Mouse (Mus musculus) erythroblast, adult 5-6 weeks (primary cell): ENCODE data around the gene Chd9. TPM values are rescaled to one million over a fixed set of nuclear protein-coding genes. Genes with fewer than 3 reads are reported as not detected.

Experiments
- ATAC-seq: replicated peaks from 2 replicates; pipeline ENCODE4 v1.8.0; 2016; ENCODE audit warnings: moderate number of reproducible peaks, mild to moderate bottlenecking, moderate TSS enrichment, inconsistent platforms; ENCODE audit not compliant: poor library complexity, low FRiP score, severe bottlenecking
- total RNA-seq, 2 experiments: library from RNA; stranded (forward) in 1 of 2; stranded (reverse) in 1 of 2; fragments of 150-400 nt in 1 of 2; fragments of 200-764, 138-1000 nt in 1 of 2; gene quantifications; 2 replicates each; pipeline versions ENCODE4 v1.2.3 to v1.2.4; 2015 to 2017; ENCODE audit warnings: low replicate concordance in 2 of 2

Chd9 gene
- total RNA-seq, 2 experiments from 2014 or later = 47.5 to 49.6 TPM

DNA sequence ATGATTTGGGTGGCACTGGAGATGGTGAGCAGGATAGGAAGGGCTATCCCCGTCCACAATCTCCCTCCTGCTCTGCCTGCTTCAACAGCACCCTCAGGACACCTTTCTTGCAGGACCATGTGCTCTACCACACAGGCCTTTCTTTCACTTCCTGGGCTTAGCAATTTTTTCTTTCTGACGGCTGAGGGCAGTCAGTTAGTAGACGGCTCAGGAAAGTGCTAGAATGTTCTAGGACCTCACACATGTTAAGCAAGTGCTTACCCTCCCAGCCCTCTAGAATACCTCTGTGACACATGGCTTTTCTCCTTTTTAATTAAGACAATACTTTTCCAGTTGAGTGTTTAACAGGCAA is 6.1 kb downstream of the Chd9 start:
- no peak for ATAC-seq

DNA sequence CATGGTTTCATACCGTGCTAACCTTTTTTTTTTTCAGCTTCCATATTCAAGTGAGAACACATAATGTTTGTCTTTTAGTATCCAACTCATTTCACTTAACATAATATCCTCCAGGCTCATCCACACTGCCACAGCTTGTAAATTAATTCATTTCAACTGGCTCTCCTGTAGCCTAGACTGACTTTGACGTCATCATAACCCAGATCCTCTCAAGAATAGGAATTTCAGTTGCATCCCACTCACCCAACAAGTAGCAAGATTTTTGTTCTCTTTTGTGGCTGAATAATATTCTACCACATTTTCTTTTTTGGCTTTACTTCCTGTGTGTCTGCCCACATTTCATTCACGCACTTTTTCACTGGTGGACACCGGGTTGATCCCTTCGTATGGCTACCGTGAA is 9.3 kb downstream of the Chd9 start:
- no peak for ATAC-seq

DNA sequence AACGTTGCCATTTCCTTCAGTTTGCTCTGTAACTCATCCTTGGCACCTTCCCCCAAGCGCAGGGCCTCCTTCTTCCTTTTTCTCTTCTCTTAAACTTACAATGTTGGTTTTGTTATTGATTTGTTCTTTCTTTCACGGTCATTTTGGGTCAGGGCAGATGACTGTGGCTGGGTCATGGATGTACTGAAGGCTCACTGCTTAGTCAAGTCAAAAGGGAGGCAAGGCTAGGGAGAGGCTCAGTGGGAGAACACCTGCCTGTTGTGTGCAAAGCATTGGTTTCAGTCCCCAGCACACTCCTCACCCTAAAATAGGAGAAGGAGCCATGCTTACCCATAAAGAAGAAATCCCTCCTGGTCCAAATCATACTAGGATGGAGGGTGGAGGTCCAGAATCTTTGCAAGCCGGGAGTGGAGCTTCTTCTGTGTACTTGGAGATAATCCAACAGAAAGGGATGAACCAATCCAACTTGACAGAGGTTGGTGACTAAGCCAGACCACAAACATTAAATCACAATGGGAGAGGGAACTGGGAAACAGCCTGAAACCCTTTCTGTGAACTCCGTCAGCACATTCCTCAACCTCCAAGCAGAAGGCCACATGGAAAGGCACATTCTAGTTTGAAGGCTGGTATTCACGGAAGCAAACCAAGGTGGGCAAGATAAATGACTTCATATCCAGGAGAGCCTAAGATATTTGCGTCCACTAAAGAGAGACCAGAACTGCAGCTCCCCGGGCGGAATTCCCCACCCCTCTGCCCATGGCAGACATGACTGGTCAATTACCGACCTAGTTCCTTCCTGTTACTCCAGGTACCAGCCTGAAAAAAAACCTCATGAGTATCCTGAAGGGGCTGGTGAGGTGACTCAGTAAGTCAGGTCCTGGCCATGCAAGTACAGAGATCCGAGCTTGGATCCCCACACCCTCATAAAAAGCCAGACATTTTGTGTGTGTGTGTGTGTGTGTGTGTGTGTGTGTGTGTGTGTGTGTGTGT is 11.9 kb downstream of the Chd9 start:
- ATAC-seq = no peak

DNA sequence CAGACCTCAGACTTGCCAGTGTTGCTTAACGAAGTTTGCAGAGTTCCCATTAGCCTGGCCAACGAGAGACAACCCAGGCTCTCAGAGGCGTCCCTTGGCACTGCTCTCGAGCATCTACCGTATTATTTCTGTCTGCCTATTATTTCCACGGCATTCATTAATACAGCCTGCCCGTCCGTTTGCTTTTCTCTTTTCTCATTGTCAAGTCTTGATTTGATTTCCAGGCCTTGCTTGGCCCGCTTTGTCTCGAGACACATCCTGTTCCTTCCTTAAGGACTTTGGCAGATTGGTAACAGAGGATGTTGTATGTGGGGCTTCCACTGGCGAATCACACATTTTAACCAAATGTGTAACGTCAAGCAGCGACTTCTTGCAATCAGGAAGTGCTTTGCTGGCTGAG is 13.2 kb downstream of the Chd9 start:
- ATAC-seq = no peak

DNA sequence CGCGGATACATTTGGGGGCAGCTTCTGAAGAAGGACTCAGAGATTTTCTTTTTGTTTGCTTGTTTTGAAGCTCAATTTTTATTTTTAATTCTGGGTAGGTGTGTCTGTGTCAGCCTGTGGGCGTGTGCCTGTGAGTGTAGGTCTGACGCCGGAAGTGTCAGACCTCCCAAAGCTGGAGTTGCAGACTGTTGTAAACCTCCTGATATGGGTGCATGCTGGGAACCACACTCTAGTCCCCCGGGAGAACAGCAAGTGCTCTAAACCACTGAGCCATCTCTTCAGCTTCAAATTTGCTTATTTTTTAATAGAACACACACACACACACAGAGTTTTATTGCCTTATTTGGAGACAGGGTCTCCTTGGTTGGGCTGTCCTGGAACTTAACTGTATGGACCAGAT is 15.0 kb downstream of the Chd9 start:
- no peak for ATAC-seq

DNA sequence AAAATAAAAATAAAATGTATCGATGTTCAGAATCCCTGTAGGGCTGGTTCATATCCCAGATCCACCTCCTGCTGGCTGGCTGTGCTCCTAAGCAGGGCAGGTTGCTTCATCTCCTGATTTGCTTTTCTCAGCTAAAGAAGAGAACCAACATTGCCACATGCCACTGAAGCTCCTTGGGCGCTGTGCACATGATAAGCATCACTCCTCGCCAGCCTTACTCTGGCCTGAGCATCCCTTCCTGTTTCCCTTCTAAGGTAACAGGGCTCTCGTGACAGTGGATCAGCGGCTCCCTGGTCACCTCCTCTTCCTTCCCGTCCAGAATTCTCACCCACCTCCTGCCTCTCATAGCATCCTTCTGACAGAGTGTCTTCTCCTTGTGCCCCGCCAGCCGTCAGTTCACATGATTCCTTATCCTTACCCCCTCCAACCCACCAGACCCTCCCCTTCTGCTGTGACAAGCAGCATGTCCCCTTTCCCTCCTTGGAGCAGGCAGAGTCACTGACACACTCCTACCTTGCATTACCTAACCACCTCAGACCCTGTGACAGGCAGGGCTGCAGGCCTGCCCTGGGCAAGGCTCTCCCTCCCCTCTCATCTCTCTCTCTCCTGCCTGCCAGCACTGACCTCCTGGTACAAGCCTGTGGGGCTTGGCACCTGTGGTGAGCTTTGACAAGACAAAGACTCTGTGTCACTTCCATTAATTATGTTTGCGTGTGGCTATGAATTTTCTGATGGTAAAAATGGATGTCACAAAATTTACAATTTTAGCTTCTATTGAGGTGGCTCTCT is 16.2 kb downstream of the Chd9 start:
- ATAC-seq = no peak

DNA sequence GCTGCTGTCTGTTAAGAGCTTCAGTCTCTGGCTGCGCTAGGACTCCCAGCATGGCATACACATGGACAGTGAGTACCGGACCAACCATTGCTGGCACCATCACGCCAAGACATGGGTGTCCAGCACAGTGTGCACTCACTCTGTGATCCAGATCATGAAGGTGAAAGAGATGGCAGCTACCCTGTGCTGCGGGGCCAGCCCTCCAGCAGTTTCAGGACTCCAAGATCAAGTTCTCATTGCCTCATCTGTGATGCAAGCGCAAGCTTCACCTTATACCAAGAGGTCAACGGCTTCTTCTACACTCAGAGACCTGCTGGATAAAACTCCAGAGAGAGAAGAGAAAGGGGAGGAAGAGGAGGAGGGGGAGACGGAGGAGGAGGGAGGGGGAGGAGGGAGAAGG is 19.8 kb downstream of the Chd9 start:
- no peak for ATAC-seq

DNA sequence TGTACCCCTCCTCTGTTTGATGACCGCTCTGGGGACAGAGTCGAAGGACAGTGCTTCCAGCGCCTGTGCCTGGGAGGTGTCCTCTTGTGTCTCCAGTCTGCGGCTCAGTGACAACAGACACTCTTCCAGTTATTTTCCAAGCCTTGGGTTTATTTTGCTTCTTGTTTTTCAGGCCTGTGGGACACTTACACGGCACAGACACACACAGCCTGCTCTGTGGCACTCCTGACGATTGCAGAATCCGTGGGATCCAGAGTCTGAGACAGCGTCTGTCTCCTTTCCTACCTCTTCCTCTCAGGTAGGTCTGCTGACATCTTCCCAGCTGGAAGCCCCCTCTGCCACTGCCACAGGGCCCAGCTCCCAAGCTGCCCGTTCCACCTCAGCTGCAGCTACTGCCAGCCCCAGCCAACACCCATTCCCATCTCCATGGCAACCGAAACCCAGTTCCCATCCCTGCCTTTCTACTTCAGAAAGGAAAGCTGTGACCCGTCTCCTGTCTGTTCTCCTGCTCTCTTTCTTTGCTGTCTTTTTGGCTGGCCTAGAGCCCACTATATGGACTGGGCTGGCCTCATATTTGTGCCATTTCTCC is 21.4 kb downstream of the Chd9 start:
- no peak for ATAC-seq

DNA sequence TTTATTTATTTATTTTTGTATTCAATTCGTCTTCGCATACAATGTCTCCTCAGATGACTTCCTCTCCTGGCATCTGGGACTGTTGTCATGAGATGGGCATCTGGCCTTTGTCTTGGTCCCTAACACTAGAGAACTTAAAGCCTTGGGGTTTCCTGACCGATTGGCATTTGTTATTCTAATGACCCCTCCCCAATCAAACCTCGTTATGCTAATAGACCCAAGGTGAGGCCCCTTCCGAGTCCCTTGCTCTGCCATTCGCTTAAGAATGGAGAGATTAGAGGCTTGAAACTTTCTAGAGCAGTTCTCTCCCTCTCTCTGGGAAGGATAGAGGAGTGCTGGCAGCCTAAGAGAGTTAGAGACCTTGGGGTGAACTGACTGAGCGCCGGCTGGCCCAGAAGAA is 23.4 kb downstream of the Chd9 start:
- no peak for ATAC-seq

DNA sequence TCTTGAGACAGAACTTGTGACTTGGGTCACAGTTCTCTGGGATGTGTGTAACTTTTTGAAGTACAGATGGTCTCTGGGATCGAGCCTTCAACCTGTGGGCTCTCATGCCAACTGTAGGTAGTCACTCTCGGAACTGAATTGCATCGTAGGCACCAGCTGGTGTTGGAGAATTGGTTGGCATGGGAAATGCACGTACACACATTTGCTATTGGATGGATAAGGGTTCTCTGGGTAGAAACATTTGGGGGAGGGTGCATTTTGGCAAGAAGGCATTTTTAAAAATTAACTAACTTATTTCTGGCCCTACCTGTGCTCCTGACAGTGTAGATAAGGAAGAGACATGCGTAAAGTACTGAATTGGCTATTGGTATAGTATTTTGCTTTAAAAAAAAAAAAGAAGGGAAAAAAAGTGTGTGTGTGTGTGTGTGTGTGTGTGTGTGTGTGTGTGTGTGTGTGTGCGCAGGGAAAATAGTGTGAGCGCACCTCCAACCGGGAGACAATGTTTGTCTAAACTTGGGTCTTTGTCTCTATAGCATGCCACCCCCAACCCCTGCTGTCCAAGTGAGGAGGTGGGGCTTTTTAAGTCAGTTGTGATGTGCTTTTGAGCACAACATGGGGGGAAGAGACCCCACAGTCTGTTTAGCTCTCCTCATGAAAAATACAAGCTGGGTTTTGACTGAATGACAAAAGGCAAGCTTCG is 26.0 kb downstream of the Chd9 start:
- ATAC-seq = no peak

DNA sequence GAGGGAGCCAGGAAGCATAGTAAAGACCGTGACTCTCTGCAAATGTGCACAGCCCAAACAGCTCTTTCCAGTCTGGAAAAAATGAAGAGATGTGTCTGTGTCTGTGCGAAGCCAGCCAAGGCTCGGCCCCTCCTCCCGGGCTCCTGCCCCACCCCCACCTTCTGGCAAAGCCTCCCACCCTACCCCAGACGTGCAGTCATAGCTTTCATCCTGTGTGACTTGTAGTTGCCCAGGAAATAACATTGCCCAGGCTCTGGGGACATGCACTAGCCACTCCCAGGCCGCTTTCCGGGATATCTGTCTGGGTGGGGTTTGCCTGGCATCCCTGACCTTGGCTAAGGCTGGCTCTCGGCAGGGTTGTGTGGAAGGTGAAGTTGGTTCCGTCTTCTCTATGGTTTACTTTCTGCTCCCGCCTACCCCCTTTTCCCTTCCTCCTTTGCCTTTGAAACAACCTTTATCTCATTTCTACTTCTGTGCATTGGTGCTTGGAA is 26.6 kb downstream of the Chd9 start:
- no peak for ATAC-seq

DNA sequence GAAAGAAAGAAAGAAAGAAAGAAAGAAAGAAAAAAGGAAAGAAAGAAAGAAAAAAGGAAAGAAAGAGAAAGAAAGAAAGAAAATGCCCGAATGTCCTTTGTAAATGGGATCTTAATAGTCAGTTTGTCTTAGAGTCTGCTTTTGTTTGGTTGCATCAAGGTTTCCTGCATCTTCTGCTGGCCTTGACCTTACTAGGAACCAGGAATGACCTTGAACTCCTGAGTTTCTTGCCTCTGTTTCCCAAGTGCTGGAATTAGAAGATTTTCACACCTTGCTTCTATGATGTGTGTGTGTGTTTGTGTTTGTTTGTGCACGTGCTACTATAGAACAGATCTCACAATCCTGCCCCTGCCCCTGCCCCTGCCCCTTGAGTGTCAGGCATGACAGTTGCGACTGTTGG is 28.0 kb downstream of the Chd9 start:
- ATAC-seq = no peak

DNA sequence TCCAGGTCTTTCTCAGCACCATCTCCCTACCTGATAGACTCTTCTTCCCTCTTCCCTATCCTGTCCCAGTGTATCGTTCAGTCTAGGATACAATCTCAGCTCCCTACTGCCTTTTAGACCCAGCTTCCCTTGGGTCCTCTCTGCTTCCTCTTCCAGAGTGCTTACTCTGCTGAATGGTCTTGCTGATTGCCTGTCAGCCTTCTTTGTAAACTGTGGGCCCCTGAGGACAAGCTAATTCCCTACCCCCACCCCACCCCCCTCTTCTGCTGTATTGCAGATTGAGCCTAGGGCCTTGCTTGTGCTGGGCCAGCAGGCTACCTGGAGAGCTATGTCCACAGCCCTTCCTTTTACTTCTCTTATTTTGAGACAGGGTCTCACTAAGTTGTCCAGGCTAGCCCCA is 28.8 kb downstream of the Chd9 start:
- no peak for ATAC-seq

DNA sequence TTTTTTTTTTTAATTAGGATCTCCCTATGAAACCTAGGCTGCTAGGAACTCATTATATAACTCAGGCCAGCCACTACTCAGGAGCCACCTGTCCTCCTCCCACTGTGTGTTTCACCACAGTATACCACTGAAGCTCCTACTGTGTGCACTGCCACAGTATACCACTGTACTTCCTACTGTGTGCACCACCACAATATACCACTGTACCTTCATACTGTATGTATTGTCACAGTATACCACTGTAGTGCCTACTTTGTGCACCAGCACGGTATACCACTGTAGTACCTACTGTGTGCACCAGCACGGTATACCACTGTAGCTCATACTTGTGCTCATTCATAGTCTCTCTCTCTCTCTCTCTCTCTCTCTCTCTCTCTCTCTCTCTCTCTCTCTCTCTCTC is 29.9 kb downstream of the Chd9 start:
- no peak for ATAC-seq

DNA sequence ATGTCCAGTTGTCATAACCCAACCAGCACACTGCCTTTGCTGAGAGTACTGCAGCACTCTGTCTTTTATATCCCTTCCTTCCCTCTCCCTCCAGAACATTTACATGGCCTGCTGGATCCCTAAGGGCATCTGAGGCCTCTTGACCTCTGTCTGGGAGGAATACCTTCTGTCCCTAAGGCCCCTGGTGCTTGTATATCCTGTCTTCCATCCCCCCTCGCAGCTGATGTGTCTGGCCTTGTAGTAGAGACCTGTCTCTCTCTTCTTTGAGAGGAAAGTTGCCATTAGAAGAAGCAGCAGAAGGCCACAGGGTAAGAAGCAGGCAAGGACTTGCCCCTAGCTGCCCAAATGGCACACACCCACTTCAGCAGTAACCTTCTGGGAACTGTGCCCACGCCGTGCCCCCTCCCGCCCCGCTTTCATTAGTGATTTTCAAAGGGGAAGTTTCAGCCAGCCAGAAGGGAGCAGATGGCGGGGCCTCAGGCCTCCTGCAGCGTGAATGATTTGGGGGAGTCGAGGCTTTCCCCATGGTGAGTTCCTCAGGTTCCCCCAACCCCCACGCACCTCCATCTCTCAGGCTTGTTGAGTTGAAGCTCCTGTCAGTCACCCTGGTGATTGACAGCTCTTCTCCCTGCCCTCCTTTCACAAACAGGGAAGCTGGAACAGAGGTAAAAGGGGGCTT is 33.3 kb downstream of the Chd9 start:
- ATAC-seq = no peak

DNA sequence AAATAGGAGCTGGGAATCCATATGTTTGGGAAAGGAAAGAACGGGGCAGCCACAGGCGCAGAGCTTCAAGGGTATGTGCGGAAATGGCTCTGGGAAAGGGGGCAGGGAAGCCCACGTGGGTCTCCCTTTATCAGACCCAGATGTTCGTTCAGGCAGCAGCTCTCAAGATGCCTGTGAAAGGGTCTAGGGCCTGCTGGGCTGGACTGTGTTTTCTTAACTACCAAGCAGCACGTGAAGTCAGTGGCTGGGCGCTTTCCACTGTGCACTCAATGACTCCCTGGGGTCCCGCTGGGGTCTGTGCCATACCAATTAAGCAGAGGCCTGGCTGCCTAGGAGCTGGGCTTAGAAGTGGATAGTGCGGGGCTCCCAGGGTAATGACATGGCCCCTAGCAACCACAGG is 33.9 kb downstream of the Chd9 start:
- no peak for ATAC-seq

DNA sequence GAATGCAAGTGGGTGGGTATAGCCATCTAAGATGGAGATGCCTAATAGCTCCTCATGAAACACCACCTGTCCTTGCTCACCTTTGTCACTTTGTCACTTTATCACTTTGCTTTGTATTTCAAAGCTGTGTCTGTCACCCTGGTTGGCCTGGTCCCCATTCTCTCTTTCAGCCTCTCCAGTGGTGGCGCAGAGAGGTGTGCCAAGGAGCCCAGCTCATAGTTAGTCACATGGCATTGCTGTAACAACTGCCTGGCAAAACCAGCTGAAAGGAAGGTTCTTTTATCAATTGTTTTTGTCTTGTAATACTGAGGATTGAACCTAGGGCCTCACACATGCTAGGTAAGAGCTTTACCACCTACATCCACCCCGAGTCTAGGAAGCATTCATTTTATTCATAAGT is 38.9 kb downstream of the Chd9 start:
- no peak for ATAC-seq

DNA sequence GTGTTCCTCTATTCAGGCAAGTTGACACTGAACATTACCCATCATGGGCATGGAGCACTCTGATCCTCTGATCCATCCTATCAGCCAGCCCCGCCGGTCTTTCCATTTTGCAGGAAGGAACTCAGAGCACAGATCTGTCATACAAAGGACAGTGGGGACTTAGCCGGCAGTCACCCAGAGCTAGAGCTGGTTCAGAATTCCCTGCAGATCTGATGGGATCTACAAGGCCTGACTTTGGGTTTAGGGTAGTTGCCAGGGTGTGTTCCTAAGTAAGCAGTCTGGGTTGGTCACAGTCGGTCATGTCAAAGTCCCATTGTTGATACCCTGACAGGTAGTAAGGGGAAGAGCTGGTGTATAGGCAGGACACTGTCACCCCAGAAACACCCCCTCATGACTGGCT is 39.8 kb downstream of the Chd9 start:
- ATAC-seq = no peak

DNA sequence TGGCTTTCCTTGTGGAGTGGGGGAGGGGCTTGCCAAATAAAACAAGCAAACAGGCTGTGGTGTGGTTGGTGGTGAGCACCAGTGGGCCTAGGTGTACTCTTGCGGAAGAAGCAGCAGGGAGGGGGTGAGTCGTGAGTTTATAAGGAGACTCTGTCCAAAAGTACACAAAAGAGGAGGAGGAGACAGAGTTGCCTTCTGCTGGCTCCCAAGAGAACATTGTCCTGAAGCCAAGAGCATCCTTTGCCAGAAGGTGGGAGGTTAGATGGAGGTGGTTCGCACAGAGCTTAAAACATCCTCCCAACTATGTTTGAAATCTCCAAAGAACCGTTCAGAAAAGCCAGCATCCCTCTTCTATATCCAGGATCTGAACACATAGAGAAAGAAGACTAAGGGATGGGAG is 40.2 kb downstream of the Chd9 start:
- no peak for ATAC-seq
